Mouse (Mus musculus) embryo, embryonic 11 days (tissue): ENCODE data around the gene Polg2.
"Not testable (repeated sequence)": the region's sequence is repeated elsewhere in the genome, so short reads cannot be mapped to it uniquely, and the experiment has no call there.

Experiments
- DNase-seq: peaks from one replicate; pipeline ENCODE4 v3.0.0-alpha.2; 2015

Polg2 gene

DNA sequence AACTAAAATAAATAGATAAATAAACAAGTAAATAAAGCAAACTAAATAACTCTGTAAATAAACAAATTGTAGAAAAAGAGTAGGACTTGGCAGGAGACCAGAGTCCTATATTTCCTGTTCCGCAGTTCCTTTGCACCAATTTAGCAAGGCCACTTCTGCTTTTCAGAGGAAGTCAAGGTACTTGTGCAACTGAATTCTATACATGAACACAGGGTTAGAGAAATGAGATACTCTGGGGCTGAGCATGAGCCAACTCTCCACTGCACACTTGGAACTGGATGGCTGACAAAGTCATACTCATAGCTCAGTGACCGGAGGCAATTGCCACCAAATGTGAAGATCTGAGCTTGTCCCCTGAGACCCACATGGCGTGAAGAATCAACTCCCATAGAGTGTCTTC lies 20.3 kb downstream of the Polg2 start:
- no peak for DNase-seq

DNA sequence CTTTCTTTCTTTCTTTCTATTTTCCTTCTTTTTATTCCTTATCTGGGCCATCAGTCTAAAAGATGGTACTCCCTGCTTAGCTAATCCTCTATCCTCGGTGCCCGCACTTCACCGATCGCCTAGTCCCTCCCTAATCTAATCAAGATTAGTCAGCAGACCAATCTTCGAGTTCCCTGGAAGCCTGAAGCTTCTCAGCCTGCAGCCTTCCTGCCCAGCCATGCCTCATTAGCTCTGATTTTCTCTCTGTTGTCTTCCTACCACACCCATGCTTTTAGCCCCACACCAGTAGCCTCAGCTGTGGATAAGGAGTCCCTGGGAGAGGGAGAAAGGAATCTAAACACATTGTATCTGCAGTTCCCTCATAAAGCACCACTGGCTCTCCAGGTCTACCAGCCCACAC lies 23.8 kb downstream of the Polg2 start:
- no peak for DNase-seq

DNA sequence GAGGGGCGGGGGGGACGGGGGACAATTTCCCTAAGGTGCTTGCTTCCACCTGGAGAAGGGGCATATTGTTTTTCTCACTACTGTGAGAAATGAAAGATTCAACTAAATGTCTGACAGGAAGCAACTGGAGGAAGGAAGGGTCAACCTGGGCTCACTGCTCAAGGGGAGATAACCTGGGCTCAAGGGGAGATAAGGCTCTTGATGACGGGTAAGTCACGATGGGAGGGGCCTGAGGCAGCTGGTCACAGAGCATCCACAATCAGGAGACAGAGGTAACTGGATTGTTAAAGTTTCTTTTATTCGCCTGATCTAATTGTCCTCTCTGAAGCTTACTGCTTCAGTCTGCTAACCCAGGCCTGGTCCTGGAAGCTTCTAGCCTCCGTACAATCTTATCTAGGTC lies 26.0 kb downstream of the Polg2 start:
- DNase-seq = no peak

DNA sequence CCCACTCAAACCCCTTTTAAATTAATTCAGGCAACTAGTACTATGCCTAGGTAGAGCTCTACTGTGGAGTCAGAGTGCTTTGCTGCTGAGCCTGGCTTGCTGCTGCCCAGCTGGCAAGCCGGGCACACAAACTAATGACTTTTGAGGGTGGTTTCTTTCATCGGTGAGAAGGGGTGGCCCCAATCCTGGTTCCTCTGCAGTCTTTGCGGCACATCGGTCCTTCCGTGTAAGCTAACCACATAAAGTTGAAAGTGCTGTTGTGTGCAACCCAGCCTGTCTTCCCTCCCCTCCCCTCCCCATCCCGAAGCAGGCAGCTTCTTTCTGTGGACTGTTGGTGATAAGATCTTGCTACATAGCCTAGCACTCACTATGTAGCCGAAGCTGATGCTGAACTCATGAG lies 27.2 kb downstream of the Polg2 start:
- DNase-seq = no peak

DNA sequence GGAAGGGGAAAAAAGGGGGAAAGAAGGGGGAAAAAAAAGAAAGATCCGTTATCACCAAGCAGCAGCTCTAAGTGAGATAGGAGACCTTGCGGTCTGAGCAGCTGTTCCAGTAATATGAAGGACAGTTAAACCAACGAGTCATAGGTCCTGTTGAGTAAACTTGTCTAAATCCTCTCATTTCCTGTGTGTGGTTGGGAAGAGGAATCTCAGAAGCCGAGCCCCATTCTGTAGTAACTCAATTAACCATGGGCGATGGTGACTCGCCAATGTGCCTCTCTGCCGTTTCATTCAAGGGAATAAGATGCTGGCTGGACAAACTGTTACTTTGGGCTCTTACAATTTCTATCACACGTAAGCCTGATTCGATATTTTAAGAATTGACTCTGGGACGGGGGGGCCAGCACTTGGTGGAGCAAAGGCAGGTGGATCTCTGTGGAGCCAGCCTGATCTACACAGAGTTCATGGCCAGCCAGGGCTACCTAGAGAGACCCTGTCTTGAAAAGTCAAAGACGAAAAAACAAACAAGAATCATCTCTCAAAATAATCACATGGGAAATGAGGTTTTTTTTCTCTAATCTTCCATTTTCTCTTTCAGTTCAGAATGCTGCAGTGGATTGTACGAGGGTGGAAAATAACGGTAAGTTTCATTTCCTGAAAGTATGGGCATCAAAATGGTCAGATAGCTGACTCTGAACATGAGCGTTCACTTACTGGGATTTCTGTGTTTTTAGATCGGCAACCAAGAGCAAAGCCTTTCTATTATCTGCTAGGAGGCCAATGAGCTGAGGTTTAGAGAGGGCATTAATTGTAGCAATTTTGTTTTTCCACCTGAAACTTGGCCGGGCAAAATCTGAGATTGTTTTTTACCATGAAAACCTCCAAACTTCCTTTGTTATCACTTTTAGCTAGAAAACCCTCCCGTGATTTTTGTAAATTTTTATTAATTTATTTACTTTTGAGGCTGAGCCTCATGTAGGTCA lies 28.0 kb downstream of the Polg2 start, which contains the start of gene Milr1:
Gene Milr1, plus strand, starts transcription at position 188 of the 980 bp plus-strand sequence.
- no peak for DNase-seq

DNA sequence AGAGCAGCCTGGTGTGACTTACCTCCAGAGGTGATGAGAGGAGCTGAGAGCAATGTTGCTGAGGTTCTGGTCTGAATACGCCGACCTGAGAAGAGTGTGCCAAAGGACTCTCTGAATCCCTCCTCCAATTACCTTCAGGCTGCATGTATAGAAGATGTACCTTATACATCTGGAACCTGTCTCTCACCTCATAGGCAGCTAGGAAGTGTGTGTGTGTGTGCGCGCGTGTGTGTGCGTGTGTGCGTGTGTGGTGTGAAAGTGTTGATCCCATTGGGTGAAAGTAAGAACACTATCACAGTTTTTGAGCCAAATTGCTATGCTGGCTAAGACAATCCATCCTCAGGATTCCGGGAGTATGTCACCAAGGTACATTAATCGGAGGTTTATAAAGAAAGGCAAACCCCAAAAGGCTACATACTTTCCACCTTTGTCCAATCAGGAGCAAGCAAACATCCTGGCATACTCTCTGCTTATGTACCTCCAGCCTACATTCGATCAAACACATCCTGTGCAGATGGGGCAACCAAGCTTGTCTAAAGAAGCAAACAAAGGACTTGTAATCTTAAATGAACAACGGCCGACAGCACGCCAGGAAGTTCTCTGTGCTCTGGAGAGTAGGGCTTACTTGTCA lies 29.1 kb downstream of the Polg2 start, which contains the start of gene Pecam1:
Gene Pecam1, minus strand, starts transcription at position 508 of the 631 bp plus-strand sequence.
- DNase-seq = no peak

DNA sequence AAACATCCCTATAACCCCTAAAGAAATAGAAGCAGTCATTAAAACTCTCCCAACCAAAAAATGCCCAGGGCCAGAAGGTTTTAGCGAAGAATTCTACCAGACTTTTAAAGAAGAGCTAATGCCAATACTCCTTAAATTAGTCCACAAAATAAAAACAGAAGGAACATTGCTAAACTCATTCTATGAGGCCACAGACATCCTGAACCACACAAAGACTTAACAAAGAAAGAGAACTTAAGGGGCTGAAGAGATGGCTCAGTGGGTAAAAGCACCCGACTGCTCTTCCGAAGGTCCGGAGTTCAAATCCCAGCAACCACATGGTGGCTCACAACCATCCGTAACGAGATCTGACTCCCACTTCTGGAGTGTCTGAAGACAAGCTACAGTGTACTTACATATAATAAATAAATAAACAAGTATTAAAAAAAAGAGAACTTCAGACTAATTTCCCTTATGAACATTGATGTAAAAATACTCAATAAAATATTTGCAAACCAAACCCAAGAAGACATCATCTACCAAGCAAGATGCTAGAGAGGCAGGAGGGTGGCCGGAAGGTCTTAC lies 29.7 kb downstream of the Polg2 start:
- not testable (repeated sequence) for DNase-seq

DNA sequence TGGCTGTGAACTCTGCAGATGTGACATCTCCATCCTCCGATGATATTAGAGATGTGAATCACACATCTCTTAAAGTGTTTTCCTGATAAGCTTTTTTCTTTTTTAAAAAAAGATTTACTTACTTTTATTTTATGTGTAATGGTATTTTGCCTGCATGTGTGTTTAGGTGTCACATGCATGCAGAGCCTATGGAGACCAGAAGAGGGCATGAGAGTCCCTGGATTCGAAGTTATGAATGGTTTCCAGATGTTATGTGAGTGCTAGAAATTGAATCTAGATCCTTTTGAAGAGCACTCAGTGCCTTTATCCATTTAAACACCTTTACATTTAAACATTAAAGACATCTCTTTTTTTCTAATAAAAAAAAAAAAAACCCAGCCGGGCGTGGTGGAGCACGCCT lies 34.4 kb downstream of the Polg2 start:
- DNase-seq = no peak

DNA sequence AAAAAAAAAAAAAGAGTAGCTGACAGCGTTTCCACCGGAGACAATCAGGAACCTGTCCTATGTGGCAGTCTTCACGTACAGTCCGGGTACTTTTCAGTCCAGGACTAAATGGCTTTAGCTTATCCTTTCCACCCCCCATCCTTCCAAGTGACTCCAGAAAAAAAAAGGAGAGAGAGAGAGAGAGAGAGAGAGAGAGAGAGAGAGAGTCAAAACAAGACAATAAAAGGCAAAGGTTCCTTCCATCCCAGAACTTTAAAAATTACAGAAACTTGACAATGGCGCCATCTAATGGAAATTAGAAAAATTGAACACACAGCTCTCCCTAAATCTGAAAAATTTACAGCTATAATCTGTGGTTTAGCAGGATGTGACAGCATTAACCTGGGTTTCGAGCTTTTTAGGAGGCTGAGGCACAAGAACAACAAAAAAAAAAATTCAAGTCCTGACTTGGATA lies 36.9 kb downstream of the Polg2 start:
- DNase-seq = peak; percentile 43

DNA sequence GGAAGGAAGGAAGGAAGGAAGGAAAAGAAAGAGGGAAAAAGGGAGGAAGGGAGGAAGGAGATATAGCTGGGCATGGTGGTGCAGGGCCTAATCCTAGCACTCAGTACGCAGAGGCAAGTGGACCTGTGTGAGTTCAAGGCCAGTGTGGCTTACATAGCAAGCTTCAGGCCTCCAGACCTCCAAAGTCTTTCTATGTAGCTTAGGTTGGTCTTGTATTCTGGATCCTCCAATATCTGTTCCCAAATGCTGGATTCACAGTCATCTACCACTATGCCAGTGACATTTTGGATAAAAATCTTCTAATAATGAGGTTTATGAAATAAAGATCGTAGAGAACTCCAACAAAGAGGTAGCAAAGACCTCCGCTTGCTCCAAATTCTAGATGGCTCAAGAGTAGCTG lies 37.5 kb downstream of the Polg2 start:
- no peak for DNase-seq

DNA sequence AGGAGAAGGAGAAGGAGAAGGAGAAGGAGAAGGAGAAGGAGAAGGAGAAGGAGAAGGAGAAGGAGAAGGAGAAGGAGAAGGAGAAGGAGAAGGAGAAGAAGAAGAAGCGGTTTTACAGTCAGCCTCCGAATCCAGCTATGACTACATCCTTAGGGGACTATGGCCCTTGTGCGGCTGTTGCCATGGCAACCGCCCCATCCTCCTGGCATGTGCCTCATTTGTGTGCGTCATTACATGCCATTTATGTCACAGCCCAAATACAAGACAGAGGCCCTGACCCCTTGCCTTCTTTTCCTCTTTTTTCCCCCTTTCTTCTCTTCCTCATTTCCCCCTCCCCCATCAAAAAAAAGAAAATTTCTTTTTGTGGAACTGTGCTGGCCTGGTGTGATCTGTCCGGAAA lies 38.1 kb downstream of the Polg2 start:
- DNase-seq = peak; percentile 74

DNA sequence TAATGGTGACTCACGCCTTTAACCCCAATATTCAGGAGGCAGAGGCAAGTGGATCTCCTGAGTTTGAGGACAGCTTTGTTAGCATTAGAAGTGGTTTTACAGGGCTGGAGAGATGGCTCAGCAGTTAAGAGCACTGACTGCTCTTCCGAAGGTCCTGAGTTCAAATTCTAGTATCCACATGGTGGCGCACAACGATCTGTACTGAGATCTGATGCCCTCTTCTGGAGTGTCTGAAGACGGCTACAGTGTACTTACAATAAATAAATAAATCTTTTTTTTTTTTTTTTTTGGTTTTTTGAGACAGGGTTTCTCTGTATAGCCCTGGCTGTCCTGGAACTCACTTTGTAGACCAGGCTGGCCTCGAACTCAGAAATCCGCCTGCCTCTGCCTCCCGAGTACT lies 38.6 kb downstream of the Polg2 start:
- DNase-seq = not testable (repeated sequence)

DNA sequence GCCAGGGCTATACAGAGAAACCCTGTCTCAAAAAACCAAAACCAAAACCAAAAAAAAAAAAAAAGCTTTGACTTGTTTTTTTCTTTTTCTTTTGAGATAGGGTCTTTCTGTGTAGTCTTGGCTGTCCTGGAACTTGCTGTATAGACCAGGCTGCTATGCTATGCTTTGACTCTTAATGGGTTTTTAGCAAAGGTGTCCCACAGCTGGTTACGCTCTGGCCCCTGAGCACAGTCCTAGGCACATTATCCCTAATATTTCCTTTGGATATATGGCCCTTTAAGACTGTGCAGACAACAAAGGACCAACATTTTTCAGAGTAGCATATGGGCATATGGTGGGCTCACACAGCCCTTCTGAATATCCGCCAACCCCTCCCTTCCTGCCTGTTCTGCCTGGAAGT lies 40.2 kb downstream of the Polg2 start:
- no peak for DNase-seq

DNA sequence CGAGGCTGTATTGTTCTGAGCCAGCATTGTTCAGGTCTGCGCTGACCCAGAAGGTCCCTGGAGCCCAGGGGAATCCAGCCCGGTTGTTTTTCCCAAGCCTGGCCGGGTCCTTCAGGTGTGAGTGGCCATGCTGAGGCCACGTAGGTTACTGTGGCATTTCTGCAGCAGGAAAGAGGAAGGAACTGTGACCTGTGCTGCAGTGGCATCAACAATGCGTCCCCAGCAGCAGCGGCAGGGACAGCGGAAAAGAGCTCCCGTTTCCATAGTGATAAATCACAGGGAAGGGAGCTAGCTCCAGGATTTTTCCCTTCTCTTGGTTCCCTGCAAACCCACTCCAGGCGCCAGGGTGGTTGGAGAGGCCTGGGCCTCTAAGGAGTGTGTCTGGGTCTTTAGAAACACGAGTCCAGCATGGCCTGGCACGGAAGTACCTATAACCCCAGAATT lies 42.1 kb downstream of the Polg2 start:
- peak; percentile 55 for DNase-seq

DNA sequence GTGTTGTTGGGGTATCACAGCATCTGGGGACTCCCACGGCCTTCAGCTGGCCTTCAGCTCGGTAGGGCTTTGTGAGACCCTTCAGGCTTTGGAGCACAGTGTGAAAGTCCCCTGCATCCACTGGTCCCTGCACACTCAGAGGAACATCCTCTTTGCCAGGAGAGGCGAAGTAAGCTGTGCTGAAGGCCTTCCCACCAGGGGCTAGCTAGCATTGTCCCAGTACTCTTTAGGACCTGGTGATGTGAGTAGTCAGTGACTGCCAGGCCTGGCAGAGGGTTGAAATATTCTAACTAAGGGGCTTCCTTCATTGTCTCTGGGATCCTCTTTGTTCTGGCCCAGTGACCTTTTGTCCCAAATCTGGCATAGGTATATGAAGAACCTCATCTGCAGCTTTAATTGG lies 42.7 kb downstream of the Polg2 start:
- DNase-seq = no peak

DNA sequence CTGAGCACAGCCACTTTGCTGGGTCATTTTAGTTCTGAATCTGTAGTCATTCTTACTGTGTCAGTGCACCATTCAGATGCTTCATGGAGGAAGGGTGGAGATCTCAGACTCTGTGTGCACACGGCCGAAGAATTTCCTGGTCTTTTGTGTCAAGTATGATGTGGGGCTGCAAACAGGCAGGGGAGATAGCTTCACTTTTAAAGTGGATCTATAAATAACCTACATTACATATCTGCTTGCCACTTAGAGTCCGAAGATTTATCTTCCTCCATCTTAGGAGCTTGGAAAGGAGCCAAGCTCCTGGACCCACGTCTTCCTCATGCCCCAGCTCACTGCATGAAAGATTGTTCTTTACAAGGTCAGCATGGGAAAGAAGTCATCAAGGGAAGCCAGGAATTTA lies 48.6 kb downstream of the Polg2 start:
- DNase-seq = no peak

DNA sequence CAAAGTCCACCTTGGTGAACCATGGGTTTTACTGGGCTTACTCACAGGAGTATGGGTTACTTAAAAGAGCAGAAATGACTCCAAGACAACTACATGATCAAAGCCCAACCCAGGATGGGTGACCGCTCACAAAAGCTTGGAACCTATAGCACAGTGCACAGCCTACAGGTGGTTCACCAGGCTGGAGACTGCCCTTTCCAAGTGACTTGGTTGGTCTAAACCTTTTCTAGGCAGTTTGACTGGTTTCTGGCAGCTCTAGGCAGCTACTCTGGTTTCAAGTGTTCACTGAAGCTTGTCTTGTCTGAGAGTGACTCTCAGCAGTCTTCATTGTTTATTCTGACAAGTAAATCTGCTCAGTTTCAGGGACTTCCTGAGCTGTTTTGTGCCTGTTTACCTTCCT lies 49.7 kb downstream of the Polg2 start:
- no peak for DNase-seq

DNA sequence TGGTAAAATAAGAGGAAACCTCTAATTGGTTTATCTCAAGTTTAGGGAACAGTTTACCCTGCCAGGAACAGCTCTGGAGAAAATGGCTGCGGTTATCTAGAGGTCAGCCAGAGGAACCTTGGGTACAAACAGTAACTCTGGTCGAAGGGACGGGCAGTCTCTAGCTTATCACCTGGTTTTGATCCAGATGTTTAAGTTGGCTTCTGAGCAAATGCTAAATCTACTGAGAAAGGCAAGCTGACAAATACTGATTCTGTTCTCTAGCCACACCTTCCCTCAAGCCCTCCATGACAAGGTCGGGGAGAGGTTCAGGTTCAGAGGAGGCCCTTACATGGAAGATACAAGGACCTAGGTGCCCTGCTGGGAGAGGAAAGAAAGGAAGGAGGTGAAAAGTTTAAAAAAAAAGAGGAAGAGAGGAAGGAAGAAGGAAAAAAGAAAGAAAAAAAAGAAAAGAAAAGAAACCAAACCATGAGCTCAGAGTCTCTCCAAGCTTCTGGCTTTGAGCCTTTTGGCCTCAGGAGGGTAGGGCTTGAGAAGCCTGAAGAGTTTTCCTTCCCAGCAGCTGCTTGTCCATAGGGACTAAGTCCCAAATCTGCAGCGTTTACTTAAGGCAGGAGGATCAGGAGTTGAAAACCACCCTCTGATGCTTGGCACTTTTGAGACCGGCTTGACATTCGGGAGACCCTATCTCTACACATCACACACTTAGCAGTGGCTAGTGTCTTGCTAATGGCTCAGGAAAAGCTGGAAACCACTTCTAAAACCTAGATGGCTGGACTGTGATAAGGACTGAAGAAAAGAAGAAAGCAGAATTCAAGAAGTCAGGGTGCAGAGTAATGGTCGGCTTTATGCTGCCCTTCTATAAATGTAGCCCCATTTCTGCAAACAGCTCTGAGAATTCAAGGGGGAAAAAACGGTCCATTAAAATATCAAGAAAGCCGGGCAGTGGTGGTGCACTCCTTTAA lies 50.7 kb downstream of the Polg2 start:
- no peak for DNase-seq

DNA sequence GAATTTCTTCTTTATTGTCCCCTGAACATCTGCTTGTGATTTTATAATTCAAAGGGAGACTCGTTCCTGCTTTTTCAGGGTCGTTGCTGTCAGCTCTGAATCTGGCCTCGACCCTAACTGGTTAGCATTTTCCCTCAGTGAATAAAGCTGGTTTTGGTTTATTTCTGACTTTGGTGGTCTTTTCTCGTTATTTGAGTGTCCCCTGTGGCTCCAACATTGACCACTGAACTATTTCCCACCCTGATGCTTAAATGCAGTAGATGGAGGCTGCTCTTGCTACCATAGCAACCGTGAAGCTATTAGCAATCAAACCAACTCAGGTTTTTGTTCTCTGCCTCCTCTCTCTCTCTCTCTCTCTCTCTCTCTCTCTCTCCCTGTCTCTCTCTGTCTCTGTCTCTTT lies 51.4 kb downstream of the Polg2 start:
- DNase-seq = no peak

DNA sequence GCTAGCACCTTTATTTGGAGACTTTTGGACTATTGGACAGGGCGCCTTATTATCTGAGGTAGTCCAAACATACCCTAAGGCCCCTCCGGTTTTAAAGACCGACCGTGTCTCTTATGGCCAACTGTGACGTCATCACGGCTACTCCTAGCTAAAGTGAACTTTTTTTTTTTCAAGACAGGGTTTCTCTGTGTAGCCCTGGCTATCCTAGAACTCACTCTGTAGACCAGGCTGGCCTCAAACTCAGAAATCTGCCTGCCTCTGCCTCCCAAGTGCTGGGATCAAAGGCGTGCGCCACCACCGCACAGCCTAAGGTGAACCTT lies 54.5 kb downstream of the Polg2 start:
- not testable (repeated sequence) for DNase-seq

DNA sequence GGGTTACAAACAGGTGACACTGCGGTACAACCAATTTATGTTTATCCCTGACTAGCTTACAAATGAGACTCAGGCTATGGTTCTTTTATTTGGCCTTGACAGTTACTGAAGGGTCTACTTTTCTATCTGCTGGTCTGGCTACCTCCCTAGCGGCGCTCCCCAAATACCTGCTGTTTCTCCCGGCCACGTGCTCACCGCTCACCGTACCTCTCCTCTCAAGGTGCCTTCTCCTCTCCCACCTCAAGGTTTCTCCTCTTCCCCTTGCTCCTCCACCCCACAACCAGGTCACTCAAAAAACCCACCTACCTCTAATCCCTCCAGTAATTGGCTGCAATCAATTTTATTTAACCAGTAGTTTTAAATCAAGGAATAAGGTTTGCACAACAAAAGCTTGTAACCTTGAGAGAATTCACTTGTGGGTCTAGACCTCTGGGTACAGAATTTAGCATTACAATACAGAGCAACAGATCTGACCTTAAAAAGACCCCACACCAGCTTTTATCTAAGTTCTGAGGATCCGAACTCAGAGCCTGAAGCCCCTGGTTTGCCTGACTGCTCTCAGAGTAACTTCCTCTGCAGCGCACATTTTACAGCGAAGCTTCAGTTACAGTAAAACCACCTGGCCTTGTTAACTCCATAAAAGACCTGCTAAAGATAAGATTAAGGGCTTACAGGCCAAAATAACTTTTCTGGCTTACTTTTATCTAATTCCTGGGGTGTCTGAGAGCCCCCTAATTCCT lies 55.0 kb downstream of the Polg2 start:
- DNase-seq = no peak

DNA sequence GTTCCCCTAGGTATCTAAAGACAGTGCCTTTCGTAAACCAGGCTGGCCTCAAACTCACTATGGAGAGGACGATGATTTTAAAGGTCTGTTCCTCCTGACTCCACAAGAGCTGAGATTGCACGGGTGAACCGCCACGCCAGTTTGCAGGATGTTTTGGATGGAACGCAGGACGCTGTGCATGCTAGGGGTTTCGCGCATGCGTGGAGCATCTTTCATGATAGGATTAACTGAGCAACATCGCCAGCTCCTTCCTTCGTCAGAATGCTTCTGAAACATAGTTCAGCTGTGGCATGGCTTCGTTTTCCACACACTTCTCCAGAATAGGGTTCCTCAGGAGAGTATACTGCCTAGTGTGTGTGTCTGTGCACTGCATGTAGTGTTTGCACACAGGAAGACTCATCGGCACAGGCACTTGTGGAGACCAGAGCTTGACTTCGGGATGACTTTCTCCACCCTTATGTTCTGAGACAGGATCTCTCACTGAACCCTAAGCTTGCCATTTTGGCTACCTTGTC lies 55.7 kb downstream of the Polg2 start:
- DNase-seq = no peak
